Mouse (Mus musculus): ENCODE results near the gene Nfil3. TPM values are rescaled to one million over a fixed set of nuclear protein-coding genes. Genes with fewer than 3 reads are reported as not detected.
A peak's percentile ranks its signal among the peaks of the same experiment; 100 is the strongest.

Nfil3 gene
- total and polyA plus RNA-seq, 2 experiments from 2014 or later = 20.8 to 36.8 TPM

DNA sequence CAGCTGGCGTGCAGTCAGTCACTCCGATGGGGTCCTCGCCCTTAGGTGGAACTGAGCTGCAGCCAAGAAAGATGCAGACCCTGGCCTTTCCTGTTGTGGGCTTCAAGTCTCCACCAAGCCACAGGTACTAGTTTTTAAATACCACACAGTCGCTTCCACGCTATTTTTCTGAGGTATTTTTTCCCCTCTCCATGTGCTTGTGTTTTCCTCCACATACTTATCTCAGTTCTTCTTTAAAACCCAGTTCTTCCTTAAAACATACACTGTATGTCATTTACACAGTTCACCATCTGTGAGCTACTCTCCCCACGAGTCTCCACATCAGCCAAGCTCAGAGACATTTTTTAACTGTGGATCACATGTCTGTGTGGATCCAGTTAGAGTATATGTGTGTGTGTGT is 10.0 kb downstream of the Nfil3 start:
- TF ChIP-seq CTCF (IDR thresholded peaks at IDR 0.05; ENCODE audit: low read depth) = no peak
- no peak overlapping the region for H3K27ac ChIP-seq (ENCODE audit: low read depth, low read length)
- no peaks in the 10 kb centered on the region for H3K9me3 ChIP-seq (ENCODE audit: low read length)
- H3K36me3 ChIP-seq (ENCODE audit: insufficient read depth) = peaks cover 28% of the 10 kb centered on the region
- no peak overlapping the region for H3K4me3 ChIP-seq (ENCODE audit: low read depth, low read length)
- no peak overlapping the region for H3K4me2 ChIP-seq (ENCODE audit: low read depth)
- WGBS = 86% methylated on average over 6 of the region's 6 CpGs
- H3K9ac ChIP-seq = no peak overlapping the region
- ATAC-seq (no peak), DNase-seq (no peak)
- H3K27me3 ChIP-seq (ENCODE audit: insufficient read depth, low read length) = no peaks in the 10 kb centered on the region
- no peaks in the 10 kb centered on the region for H3K4me1 ChIP-seq (ENCODE audit: insufficient read depth)

DNA sequence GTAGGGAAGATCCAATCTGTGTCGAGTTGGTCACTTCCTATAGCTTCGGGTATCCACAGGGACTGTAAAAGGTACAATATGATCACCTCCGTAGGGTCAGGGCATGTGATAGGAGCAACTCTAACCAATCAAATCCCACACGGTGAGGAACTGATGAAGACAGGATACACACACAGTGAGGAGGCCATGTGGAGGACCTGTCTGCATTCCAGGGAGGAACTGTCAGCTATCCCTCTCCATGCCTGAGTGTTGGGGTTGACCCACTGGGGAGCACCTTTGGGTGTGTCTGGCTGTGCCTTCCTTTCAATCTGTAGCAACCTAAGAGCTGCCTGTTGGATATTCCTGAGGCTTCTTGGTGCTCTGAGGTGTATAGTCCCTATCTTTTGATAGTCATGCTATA is 18.0 kb downstream of the Nfil3 start:
- H3K9ac ChIP-seq = no peak overlapping the region
- 94% methylated on average over 4 of the region's 4 CpGs for WGBS

DNA sequence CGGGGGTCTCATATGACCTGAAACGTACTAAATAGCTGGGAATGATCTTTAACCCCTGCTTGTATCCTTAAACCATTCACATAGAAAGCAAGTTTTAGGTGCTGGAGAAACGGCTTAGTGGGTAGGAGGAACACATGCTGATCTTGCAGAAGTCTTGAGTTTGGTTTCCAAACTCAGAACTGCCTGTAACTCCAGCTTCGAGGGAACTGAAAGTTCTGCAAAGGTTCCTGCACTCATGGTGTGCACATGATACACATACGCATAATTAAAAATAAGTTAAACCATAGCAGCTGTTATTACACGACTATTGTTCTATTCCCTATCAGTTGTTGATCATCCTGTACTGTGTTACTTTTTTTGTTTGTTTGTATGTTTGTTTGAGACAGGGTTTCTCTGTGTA is 18.5 kb downstream of the Nfil3 start:
- TF ChIP-seq CTCF (IDR thresholded peaks at IDR 0.05; ENCODE audit: low read depth) = no peak
- Histone ChIP-seq H3K9me3 (ENCODE audit: low read length) (no peaks in the 10 kb centered on the region), H3K4me2 (ENCODE audit: low read depth) (no peak overlapping the region), H3K4me1 (ENCODE audit: insufficient read depth) (no peaks in the 10 kb centered on the region), H3K4me3 (ENCODE audit: low read depth, low read length) (no peak overlapping the region), H3K36me3 (ENCODE audit: insufficient read depth) (peaks cover 33% of the 10 kb centered on the region), H3K9ac (no peak overlapping the region), H3K27me3 (ENCODE audit: insufficient read depth, low read length) (no peaks in the 10 kb centered on the region), H3K27ac (ENCODE audit: low read depth, low read length) (no peak overlapping the region)
- no peak for DNase-seq
- no peak for ATAC-seq
- 87% methylated on average over 6 of the region's 6 CpGs for WGBS

More for the DNA sequence above, 18.0 kb downstream of the Nfil3 start:
- Histone ChIP-seq H3K27me3 (ENCODE audit: insufficient read depth, low read length) (no peaks in the 10 kb centered on the region), H3K9me3 (ENCODE audit: low read length) (no peaks in the 10 kb centered on the region), H3K4me1 (ENCODE audit: insufficient read depth) (no peaks in the 10 kb centered on the region), H3K4me2 (ENCODE audit: low read depth) (no peak overlapping the region), H3K4me3 (ENCODE audit: low read depth, low read length) (no peak overlapping the region), H3K36me3 (ENCODE audit: insufficient read depth) (peaks cover 38% of the 10 kb centered on the region), H3K27ac (ENCODE audit: low read depth, low read length) (no peak overlapping the region)
- ATAC-seq (no peak), DNase-seq (no peak)
- TF ChIP-seq CTCF (IDR thresholded peaks at IDR 0.05; ENCODE audit: low read depth) = no peak

DNA sequence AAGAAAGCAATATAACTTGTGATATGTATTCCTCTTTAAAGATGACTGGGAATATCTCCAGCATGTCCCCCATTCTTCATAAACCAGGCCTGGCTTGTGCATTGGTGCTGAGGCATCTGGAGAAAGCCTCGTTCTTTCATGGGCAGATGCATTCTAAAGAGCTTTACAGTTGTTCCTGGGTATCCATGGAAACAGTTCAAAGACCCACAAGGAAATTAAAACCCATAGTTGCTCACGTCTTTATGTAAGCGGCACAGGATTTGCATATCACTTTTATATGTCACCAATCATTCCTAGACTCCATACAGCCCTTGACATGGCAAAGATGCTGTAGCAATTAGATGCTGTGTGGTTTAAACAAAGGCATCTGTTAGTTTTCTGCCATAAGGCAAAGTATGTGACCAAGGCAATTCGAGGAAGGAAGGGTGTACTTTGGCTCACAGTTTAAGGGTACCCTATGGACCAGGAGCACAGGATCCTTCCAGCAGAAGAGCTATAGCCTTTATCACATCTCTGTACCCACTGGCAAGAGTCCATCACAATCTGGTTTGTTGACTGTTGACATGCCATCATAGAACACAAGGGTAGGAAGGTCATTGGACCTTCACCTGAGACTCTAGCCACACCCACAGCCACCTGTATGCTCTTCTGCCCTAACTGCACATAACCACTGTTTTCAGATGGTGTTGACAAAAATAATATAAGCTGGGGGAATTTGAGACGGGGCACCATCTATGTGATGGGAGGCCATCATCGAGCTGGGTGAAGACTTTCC is 26.9 kb downstream of the Nfil3 start:
- H3K27ac ChIP-seq (ENCODE audit: low read depth, low read length) = no peak overlapping the region
- no peak for TF ChIP-seq CTCF (IDR thresholded peaks at IDR 0.05; ENCODE audit: low read depth)
- H3K27me3 ChIP-seq (ENCODE audit: insufficient read depth, low read length) = no peaks in the 10 kb centered on the region
- H3K4me2 ChIP-seq (ENCODE audit: low read depth) = no peak overlapping the region
- no peaks in the 10 kb centered on the region for H3K9me3 ChIP-seq (ENCODE audit: low read length)
- DNase-seq (peak; percentile 32), ATAC-seq (peak; percentile 54; the same call in 1 of the 2 replicates)
- 47% methylated on average over 6 of the region's 6 CpGs for WGBS
- no peaks in the 10 kb centered on the region for H3K4me1 ChIP-seq (ENCODE audit: insufficient read depth)
- H3K4me3 ChIP-seq (ENCODE audit: low read depth, low read length) = no peak overlapping the region
- no peak overlapping the region for H3K9ac ChIP-seq
- no peaks in the 10 kb centered on the region for H3K36me3 ChIP-seq (ENCODE audit: insufficient read depth)

DNA sequence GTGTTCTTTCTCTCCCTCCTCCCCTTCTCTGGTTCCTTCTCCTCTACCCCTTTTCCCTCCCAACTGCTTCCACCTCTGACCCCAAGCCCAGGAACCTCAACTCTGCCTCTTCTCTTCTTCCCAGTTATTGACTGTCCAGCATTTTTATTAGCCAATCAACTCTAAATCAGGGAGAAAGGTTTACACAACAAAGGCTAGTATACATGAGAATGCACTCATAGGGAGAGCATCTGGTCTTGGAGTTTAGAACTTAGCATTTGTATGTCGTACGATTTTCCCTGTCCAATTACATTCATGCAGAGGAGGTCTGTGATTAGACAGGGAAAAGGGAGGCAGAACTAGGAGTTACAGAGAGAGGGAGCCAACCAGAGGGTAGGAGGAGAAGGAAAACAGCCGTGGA is 31.7 kb downstream of the Nfil3 start:
- Histone ChIP-seq H3K27ac (ENCODE audit: low read depth, low read length) (no peak overlapping the region), H3K4me3 (ENCODE audit: low read depth, low read length) (no peak overlapping the region)
- WGBS = 72% methylated on average over 3 of the region's 3 CpGs

DNA sequence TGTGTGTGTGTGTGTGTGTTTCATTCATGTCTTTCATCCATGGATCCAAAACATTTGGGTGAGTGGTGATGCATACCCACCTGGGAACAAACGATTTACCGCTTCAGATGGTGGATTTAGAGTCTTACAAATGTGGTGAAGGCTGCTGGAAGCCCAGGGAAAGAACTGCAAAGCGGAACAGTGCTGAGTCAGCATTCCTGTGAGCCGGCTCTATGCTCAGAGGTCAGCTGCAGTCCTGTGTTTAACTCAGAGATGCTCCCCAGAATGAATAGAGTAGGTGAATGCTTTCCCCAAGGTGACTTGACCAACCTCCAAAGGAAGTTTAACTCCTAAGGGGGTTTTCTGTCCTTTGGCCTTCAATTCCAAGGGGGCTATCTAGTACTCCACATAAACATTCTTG is 33.3 kb downstream of the Nfil3 start:
- Histone ChIP-seq H3K36me3 (ENCODE audit: insufficient read depth) (no peaks in the 10 kb centered on the region), H3K4me3 (ENCODE audit: low read depth, low read length) (no peak overlapping the region), H3K27ac (ENCODE audit: low read depth, low read length) (no peak overlapping the region), H3K4me1 (ENCODE audit: insufficient read depth) (no peaks in the 10 kb centered on the region), H3K9me3 (ENCODE audit: low read length) (no peaks in the 10 kb centered on the region), H3K4me2 (ENCODE audit: low read depth) (no peak overlapping the region), H3K27me3 (ENCODE audit: insufficient read depth, low read length) (no peaks in the 10 kb centered on the region), H3K9ac (no peak overlapping the region)
- no peak for DNase-seq
- TF ChIP-seq CTCF (IDR thresholded peaks at IDR 0.05; ENCODE audit: low read depth) = no peak
- ATAC-seq = no peak
- WGBS = 87% methylated on average over 4 of the region's 4 CpGs

More for the DNA sequence above, 31.7 kb downstream of the Nfil3 start:
- H3K9ac ChIP-seq = no peak overlapping the region
- H3K9me3 ChIP-seq (ENCODE audit: low read length) = no peaks in the 10 kb centered on the region
- no peaks in the 10 kb centered on the region for H3K4me1 ChIP-seq (ENCODE audit: insufficient read depth)
- H3K27me3 ChIP-seq (ENCODE audit: insufficient read depth, low read length) = no peaks in the 10 kb centered on the region
- no peak for ATAC-seq
- no peak overlapping the region for H3K4me2 ChIP-seq (ENCODE audit: low read depth)
- TF ChIP-seq CTCF (IDR thresholded peaks at IDR 0.05; ENCODE audit: low read depth) = no peak
- no peak for DNase-seq
- H3K36me3 ChIP-seq (ENCODE audit: insufficient read depth) = no peaks in the 10 kb centered on the region

DNA sequence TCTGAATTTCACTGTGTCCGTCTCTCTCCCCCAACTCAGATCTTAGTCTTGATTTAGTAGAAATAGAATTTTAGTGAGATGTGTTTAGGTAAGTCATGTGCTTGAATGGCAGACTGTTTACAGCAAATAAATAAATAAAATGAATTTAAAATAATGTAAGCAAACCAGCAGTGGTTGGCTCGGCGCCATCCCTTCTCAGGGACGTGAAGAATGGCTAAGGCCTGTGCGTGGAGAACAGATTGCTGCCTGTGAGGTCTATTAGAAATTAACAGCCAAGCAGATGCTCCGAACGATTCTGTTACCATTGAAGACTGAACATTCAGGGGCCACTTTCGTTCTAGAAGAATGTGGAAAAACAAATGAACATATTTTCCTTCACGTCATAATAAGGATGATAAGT is 35.1 kb downstream of the Nfil3 start:
- Histone ChIP-seq H3K4me3 (ENCODE audit: low read depth, low read length) (no peak overlapping the region), H3K27ac (ENCODE audit: low read depth, low read length) (no peak overlapping the region), H3K9me3 (ENCODE audit: low read length) (no peaks in the 10 kb centered on the region), H3K4me1 (ENCODE audit: insufficient read depth) (no peaks in the 10 kb centered on the region), H3K4me2 (ENCODE audit: low read depth) (no peak overlapping the region), H3K9ac (no peak overlapping the region), H3K27me3 (ENCODE audit: insufficient read depth, low read length) (no peaks in the 10 kb centered on the region), H3K36me3 (ENCODE audit: insufficient read depth) (no peaks in the 10 kb centered on the region)
- no peak for ATAC-seq
- 49% methylated on average over 9 of the region's 9 CpGs for WGBS
- no peak for DNase-seq
- no peak for TF ChIP-seq CTCF (IDR thresholded peaks at IDR 0.05; ENCODE audit: low read depth)

All from forebrain, postnatal 0 days (tissue).